Mouse (Mus musculus): ENCODE results near the gene Dnah7a.

- TF ChIP-seq CTCF (IDR thresholded peaks at IDR 0.05; ENCODE audit: low read depth, low read length) = no peak
- TF ChIP-seq POLR2A (IDR thresholded peaks at IDR 0.05; ENCODE audit: extremely low read depth, insufficient read depth, low read length) = no peak
These were observed 42.0 kb upstream of the Dnah7a start for GRCm38 (mm10) chr1:53748571-53748970.
